Mouse (Mus musculus): ENCODE data around the gene Rrp1b. TPM values are rescaled to one million over a fixed set of nuclear protein-coding genes. Genes with fewer than 3 reads are reported as not detected.

The Rrp1b gene
- polyA plus RNA-seq, 1 experiment from 2014 or later, result 60.8 TPM

- Histone ChIP-seq H3K27me3 (ENCODE audit: control insufficient read depth, insufficient read depth, low read length) (no peaks in the 10 kb centered on the region), H3K4me3 (ENCODE audit: low read depth, low read length) (peak overlapping the region; percentile 94), H3K9ac (replicated peaks; ENCODE audit: low read depth, low read length) (peak overlapping the region; percentile 58), H3K27ac (ENCODE audit: low read length) (peak overlapping the region; percentile 81), H3K4me2 (replicated peaks; ENCODE audit: low read depth, low read length) (peak overlapping the region; percentile 85), H3K9me3 (ENCODE audit: control insufficient read depth, low read depth, low read length) (no peaks in the 10 kb centered on the region), H3K4me1 (ENCODE audit: control insufficient read depth, insufficient read depth, low read length) (peaks cover 13% of the 10 kb centered on the region; the same call in 1 of the 2 replicates), H3K36me3 (ENCODE audit: control insufficient read depth, insufficient read depth, low read length) (no peaks in the 10 kb centered on the region)
- peak; percentile 48 for ATAC-seq (ENCODE audit: insufficient number of reproducible peaks, insufficient read depth, low FRiP score, low read depth)
- WGBS, result under 1% methylated on average over 46 of the region's 46 CpGs
These were observed 874 bp downstream of the Rrp1b start for GRCm38 (mm10) chr17:32036509-32037438.

- Histone ChIP-seq H3K4me3 (ENCODE audit: low read depth, low read length) (no peak overlapping the region), H3K9ac (replicated peaks; ENCODE audit: low read depth, low read length) (no peak overlapping the region), H3K27me3 (ENCODE audit: control insufficient read depth, insufficient read depth, low read length) (no peaks in the 10 kb centered on the region), H3K27ac (ENCODE audit: low read length) (no peak overlapping the region), H3K4me2 (replicated peaks; ENCODE audit: low read depth, low read length) (no peak overlapping the region), H3K4me1 (ENCODE audit: control insufficient read depth, insufficient read depth, low read length) (peaks cover 13% of the 10 kb centered on the region; the same call in 1 of the 2 replicates), H3K9me3 (ENCODE audit: control insufficient read depth, low read depth, low read length) (no peaks in the 10 kb centered on the region), H3K36me3 (ENCODE audit: control insufficient read depth, insufficient read depth, low read length) (no peaks in the 10 kb centered on the region)
- WGBS, result 83% methylated on average over 10 of the region's 10 CpGs
- ATAC-seq (ENCODE audit: insufficient number of reproducible peaks, insufficient read depth, low FRiP score, low read depth), result no peak
These were observed 4.4 kb downstream of the Rrp1b start for GRCm38 (mm10) chr17:32040263-32040662.

GRCm38 (mm10) chr17:32046541-32046940, 10.6 kb downstream of the Rrp1b start:
- no peak for ATAC-seq (ENCODE audit: insufficient number of reproducible peaks, insufficient read depth, low FRiP score, low read depth)
- H3K4me1 ChIP-seq (ENCODE audit: control insufficient read depth, insufficient read depth, low read length), result no peaks in the 10 kb centered on the region
- no peak overlapping the region for H3K27ac ChIP-seq (ENCODE audit: low read length)
- no peak overlapping the region for H3K9ac ChIP-seq (replicated peaks; ENCODE audit: low read depth, low read length)
- H3K9me3 ChIP-seq (ENCODE audit: control insufficient read depth, low read depth, low read length), result no peaks in the 10 kb centered on the region
- H3K4me2 ChIP-seq (replicated peaks; ENCODE audit: low read depth, low read length), result no peak overlapping the region
- 92% methylated on average over 5 of the region's 5 CpGs for WGBS
- peaks cover 40% of the 10 kb centered on the region for H3K36me3 ChIP-seq (ENCODE audit: control insufficient read depth, insufficient read depth, low read length)
- H3K4me3 ChIP-seq (ENCODE audit: low read depth, low read length), result no peak overlapping the region
- H3K27me3 ChIP-seq (ENCODE audit: control insufficient read depth, insufficient read depth, low read length), result no peaks in the 10 kb centered on the region

GRCm38 (mm10) chr17:32048351-32048750, 12.5 kb downstream of the Rrp1b start:
- no peaks in the 10 kb centered on the region for H3K27me3 ChIP-seq (ENCODE audit: control insufficient read depth, insufficient read depth, low read length)
- no peak for ATAC-seq (ENCODE audit: insufficient number of reproducible peaks, insufficient read depth, low FRiP score, low read depth)
- no peak overlapping the region for H3K4me2 ChIP-seq (replicated peaks; ENCODE audit: low read depth, low read length)
- no peak overlapping the region for H3K9ac ChIP-seq (replicated peaks; ENCODE audit: low read depth, low read length)
- H3K9me3 ChIP-seq (ENCODE audit: control insufficient read depth, low read depth, low read length), result no peaks in the 10 kb centered on the region
- WGBS, result 68% methylated on average over 5 of the region's 5 CpGs
- no peak overlapping the region for H3K4me3 ChIP-seq (ENCODE audit: low read depth, low read length)
- no peak overlapping the region for H3K27ac ChIP-seq (ENCODE audit: low read length)
- H3K4me1 ChIP-seq (ENCODE audit: control insufficient read depth, insufficient read depth, low read length), result no peaks in the 10 kb centered on the region
- H3K36me3 ChIP-seq (ENCODE audit: control insufficient read depth, insufficient read depth, low read length), result peaks cover 55% of the 10 kb centered on the region

GRCm38 (mm10) chr17:32049914-32050313, 14.0 kb downstream of the Rrp1b start:
- no peak overlapping the region for H3K9ac ChIP-seq (replicated peaks; ENCODE audit: low read depth, low read length)
- no peaks in the 10 kb centered on the region for H3K27me3 ChIP-seq (ENCODE audit: control insufficient read depth, insufficient read depth, low read length)
- H3K27ac ChIP-seq (ENCODE audit: low read length), result no peak overlapping the region
- no peak overlapping the region for H3K4me2 ChIP-seq (replicated peaks; ENCODE audit: low read depth, low read length)
- no peak for ATAC-seq (ENCODE audit: insufficient number of reproducible peaks, insufficient read depth, low FRiP score, low read depth)
- WGBS, result 69% methylated on average over 4 of the region's 4 CpGs
- no peaks in the 10 kb centered on the region for H3K9me3 ChIP-seq (ENCODE audit: control insufficient read depth, low read depth, low read length)
- no peak overlapping the region for H3K4me3 ChIP-seq (ENCODE audit: low read depth, low read length)
- peaks cover 66% of the 10 kb centered on the region for H3K36me3 ChIP-seq (ENCODE audit: control insufficient read depth, insufficient read depth, low read length)
- H3K4me1 ChIP-seq (ENCODE audit: control insufficient read depth, insufficient read depth, low read length), result no peaks in the 10 kb centered on the region

- H3K27me3 ChIP-seq (ENCODE audit: control insufficient read depth, insufficient read depth, low read length), result no peaks in the 10 kb centered on the region
- H3K36me3 ChIP-seq (ENCODE audit: control insufficient read depth, insufficient read depth, low read length), result peaks cover 69% of the 10 kb centered on the region
- H3K4me1 ChIP-seq (ENCODE audit: control insufficient read depth, insufficient read depth, low read length), result no peaks in the 10 kb centered on the region
- no peak overlapping the region for H3K4me3 ChIP-seq (ENCODE audit: low read depth, low read length)
- H3K27ac ChIP-seq (ENCODE audit: low read length), result no peak overlapping the region
- no peak overlapping the region for H3K4me2 ChIP-seq (replicated peaks; ENCODE audit: low read depth, low read length)
- no peaks in the 10 kb centered on the region for H3K9me3 ChIP-seq (ENCODE audit: control insufficient read depth, low read depth, low read length)
- WGBS, result 81% methylated on average over 6 of the region's 6 CpGs
- no peak overlapping the region for H3K9ac ChIP-seq (replicated peaks; ENCODE audit: low read depth, low read length)
- no peak for ATAC-seq (ENCODE audit: insufficient number of reproducible peaks, insufficient read depth, low FRiP score, low read depth)
These were observed 14.7 kb downstream of the Rrp1b start for GRCm38 (mm10) chr17:32050609-32051008.

GRCm38 (mm10) chr17:32052237-32053080, 16.6 kb downstream of the Rrp1b start:
- no peaks in the 10 kb centered on the region for H3K9me3 ChIP-seq (ENCODE audit: control insufficient read depth, low read depth, low read length)
- H3K36me3 ChIP-seq (ENCODE audit: control insufficient read depth, insufficient read depth, low read length), result peaks cover 80% of the 10 kb centered on the region
- H3K4me3 ChIP-seq (ENCODE audit: low read depth, low read length), result no peak overlapping the region
- ATAC-seq (ENCODE audit: insufficient number of reproducible peaks, insufficient read depth, low FRiP score, low read depth), result no peak
- H3K27me3 ChIP-seq (ENCODE audit: control insufficient read depth, insufficient read depth, low read length), result no peaks in the 10 kb centered on the region
- 77% methylated on average over 5 of the region's 5 CpGs for WGBS
- H3K4me2 ChIP-seq (replicated peaks; ENCODE audit: low read depth, low read length), result no peak overlapping the region
- H3K4me1 ChIP-seq (ENCODE audit: control insufficient read depth, insufficient read depth, low read length), result no peaks in the 10 kb centered on the region
- no peak overlapping the region for H3K9ac ChIP-seq (replicated peaks; ENCODE audit: low read depth, low read length)
- no peak overlapping the region for H3K27ac ChIP-seq (ENCODE audit: low read length)

- H3K9ac ChIP-seq (replicated peaks; ENCODE audit: low read depth, low read length), result no peak overlapping the region
- H3K36me3 ChIP-seq (ENCODE audit: control insufficient read depth, insufficient read depth, low read length), result peaks cover 86% of the 10 kb centered on the region
- H3K9me3 ChIP-seq (ENCODE audit: control insufficient read depth, low read depth, low read length), result no peaks in the 10 kb centered on the region
- H3K4me1 ChIP-seq (ENCODE audit: control insufficient read depth, insufficient read depth, low read length), result no peaks in the 10 kb centered on the region
- H3K4me2 ChIP-seq (replicated peaks; ENCODE audit: low read depth, low read length), result no peak overlapping the region
- 89% methylated on average over 5 of the region's 5 CpGs for WGBS
- H3K4me3 ChIP-seq (ENCODE audit: low read depth, low read length), result no peak overlapping the region
- no peaks in the 10 kb centered on the region for H3K27me3 ChIP-seq (ENCODE audit: control insufficient read depth, insufficient read depth, low read length)
- no peak for ATAC-seq (ENCODE audit: insufficient number of reproducible peaks, insufficient read depth, low FRiP score, low read depth)
- no peak overlapping the region for H3K27ac ChIP-seq (ENCODE audit: low read length)
These were observed 17.8 kb downstream of the Rrp1b start for GRCm38 (mm10) chr17:32053677-32054076.

Data from stomach, embryonic 14.5 days (tissue).